Mouse (Mus musculus): ENCODE results near the gene Sash3.

GRCm38 (mm10) chrX:48169892-48170291 is 23.7 kb downstream of the Sash3 start:
- TF ChIP-seq GATA1 (IDR thresholded peaks at IDR 0.05; ENCODE audit: borderline replicate concordance, low read length) = no peak
- no peak for TF ChIP-seq FLI1 (IDR thresholded peaks at IDR 0.05; ENCODE audit: low read length)
